Mouse (Mus musculus): ENCODE data around the gene Tmc4.

Gene Tmc4

DNA sequence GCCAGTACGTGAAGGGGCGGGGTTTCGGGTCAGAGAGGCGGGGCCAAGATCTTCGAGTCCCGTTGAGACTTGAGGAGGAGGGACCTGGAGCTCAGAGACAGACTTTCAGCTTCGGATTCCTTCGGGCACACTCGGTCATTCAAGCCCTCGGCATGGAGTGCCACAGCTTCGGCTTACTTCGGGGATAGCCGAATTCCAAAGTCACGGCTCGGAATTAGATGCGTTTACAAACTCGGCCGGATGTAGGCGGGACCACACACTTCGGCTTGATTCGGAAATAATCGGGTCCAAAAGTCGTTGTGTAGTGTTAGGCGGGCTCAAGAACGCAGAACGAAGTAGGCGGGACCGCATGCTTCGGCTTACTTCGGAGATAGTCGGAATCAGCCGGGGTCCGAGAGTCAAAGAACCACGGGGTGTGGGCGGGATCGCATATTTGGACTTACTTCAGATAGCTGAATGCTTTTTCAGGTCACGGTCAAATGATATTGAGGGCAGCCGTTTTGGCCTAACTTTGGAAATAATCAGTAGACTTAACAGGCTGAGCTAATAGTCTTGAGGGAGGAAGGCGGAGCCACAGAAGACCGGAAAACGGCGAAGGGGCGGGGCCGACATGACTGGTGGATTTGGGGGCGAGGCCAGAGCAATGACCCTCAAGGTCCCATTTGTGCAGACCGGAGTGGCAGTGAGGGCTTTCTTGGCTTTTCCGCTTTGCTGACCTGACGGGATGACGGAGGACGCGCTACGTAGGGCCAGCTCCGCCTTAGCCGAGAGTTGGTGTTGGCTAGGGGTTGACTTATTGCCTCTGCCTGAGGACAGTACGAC, 15.8 kb upstream of the Tmc4 start, which contains the start of gene Mboat7:
TSS of gene Mboat7 (minus strand) at position 537 of the 822 bp plus-strand sequence.
- in situ Hi-C loops (cut with MboI, MseI), result no loop called here

DNA sequence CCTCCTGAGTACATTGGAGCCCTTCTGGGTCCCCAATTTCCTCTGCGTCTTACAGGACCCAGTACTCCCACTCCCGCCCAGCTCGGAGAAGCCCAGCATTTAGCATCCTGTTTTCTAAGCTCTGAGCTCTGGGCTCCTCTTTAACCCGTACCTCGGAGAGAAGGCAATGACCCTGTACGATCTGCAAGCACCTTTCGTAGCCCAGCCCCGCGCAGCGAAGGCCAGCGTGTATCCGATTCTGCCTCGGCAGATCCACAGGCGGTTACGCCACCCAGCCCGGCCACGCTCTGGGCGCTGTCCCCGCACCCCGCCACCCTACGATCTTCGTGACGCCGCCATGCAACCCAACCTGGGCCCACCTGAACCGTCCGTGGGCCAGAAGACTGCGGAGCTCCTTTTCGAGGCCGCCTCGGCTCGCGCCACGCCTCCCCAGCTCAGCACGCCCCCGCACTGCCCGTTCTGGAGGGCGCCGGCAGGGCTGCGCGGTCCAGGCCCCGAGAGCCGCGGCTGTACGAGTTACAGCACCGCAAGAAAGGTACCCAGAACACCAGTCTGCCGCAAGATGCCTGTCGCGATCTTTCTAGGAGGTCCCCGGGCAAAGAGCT, 15.1 kb upstream of the Tmc4 start, which contains the start of gene Tsen34:
TSS of gene Tsen34 (plus strand) at position 482 of the 605 bp plus-strand sequence.
- in situ Hi-C loops (cut with MboI, MseI), result no loop called here

DNA sequence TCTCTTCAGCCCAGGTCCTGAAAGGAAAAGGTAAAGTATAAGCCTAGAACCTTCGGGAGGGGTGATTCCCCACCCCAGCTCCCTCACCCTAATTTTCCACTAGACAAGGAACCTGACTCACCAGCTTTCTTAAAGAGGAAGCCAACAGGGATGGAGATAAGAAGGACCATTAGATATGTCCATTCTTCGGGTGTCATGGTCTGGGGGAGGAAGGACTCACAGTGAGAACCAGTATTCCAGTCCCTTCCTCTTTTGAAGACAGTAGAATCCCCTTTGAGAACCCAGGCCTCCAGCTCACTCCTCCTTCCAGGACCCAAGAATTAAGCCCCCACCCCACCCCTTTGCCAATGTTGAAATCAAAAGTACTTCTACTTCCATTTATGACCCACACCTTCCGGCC, 14.6 kb upstream of the Tmc4 start:
- in situ Hi-C loops (cut with MboI, MseI), result no loop called here

DNA sequence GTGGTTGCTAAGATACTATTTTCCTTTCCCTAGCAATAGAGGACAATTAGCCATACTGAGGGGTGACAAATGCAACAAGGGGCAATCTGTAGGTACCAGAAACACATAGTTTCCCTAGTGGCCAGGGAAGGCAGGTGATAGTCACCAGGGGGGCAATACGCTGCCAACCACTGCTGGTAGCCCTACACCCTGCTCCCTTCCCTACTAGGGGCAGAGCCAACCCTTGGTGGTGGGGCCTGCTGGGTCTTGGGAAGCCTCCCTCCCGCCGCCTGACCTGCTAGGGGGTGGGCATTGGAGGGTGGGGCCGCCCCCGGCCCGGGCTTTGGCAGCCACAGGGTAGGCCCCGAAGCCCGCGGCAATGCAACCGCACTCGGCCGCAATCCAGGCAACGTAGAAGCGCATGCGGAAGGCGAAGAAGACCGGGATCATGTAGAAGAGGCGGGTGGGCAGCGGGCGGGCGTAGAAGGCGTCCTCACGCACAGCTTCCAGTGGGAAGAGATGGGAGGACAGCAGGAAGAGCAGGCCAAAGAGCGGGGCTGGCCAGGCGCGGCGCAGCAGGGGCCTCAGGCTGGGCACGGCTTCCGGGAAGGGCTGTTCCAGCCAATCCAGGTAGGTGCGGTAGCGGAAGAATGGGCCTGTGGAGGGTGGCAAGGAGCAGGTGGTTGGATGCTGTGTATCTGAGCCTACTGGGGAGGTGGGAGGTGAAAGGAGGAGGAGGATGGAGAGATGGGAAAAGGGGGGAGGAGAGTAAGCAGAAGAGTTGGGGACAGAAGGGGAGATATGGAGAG, 8.2 kb upstream of the Tmc4 start:
- in situ Hi-C loops (cut with MboI, MseI), result no loop called here

DNA sequence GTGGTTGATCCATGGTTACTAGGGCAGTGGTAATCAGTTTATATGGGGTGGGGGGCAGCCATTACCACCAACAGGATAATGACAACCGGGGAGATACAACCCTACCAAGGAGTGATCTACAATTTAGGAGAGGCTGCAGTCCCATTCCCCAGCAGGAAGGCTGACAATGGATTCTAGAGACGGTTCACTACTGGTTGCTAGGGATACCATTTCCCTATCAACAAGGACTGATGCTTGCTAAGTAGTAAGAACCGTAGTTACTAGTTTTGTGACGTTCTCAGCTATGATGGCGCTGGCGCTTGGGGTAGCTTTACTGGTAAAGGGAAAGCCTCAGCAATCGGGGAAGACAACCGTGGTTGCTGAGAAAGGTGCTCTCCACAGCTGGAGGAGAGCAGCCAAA, 7.3 kb upstream of the Tmc4 start:
- in situ Hi-C loops (cut with MboI, MseI), result no loop called here

DNA sequence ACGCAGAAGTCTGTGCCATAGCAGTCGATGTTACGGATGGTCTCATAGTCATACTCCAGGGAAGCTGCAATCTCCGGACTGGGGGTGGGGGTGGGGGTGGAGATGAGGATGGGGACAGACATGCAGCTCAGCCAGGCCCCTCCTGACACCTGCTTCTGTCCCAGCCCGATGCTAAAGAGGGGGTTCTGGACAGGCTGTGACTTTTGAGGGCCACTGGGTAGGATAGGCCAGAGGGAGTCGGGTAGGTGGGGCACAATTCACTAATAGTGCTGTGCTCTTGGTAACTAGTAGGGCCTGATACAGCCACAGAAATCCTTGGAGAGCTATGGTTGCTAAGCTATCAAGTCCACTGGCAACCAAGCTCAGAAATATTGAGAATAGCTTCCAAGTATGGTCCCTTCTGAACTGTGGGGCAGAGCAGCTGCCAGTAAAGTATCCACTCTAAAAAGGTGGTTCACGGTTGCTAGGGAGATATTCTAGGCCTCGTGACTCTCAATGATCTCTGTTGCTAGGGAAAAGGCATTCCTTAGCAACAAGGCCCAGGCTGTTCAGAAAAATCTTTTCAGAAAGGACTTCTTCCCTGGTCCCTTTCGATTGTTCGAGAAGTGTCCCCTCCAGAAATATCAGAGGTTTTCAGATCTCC, 6.7 kb upstream of the Tmc4 start:
- in situ Hi-C loops (cut with MboI, MseI), result no loop called here

DNA sequence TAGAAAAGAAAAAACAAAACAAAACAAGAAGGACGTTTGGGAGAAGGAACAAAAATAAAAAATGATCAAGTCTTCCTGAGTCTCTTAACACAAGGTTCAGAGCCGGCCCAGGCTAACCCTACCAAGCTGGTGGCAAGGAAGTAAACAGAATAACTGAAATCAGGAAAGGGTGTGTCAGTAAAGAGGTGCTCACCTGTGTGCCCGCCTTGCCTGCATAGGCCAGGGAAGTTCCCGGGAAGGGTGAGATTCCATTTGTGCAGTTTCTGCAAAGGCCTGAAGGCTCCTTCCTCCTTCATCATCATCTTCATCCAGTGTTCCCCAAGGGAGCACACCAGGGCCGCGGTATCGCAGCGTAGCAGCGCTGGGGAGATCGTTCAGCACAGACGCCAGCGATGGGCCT, 982 bp downstream of the Tmc4 start:
- in situ Hi-C loops (cut with MboI, MseI), result no loop called here

DNA sequence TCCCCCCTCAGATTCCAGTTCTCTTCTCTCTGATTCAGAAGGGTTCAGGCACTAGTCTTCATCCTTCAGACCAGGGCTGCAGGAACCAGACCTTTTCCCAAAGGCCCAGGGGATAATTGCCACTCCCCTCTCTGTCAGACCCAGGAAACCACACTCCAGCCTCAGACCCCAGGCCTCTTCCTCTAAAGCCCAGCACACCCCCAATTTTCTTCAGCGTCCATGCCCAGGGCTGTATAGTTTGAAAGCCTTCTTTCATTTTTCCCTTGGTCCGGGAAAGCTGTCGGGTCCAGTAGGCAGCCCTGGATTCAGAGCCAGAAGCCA, 2.2 kb downstream of the Tmc4 start:
- in situ Hi-C loops (cut with MboI, MseI), result no loop called here

DNA sequence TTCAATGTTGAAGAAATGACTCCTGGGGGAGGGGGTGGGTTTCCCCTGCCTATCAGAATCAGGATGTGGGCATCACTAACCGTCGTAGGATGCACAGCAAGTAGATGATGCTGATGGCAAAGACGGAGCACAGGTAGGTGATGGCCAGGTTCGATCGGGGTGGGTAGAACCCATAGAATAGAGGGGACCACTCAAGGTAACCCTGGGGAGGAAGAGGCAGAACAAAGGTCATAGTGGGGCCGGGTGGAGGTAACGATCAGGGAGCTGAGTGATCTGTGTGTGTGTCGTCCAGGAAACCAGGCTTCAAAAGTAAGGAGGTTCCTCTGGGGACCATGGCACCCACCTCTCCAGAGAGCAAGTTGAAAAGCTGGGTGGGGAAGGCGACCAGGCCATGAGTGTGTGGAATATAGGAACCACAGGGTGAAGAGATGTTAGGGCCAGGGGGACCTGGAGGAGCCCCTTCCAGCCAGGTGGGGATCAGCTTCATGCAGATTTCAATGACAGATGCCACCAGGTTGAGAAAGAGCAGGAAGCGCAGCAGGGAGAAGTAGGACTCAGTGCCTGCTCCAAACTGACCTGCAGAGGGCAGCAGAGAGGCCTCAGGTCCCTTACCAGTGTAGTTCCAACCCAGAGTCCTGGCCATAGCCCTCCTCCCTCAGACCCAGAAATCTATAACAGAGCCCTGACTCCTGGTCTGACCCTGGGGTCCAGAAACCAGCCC, 2.7 kb downstream of the Tmc4 start:
- in situ Hi-C loops (cut with MboI, MseI), result no loop called here

DNA sequence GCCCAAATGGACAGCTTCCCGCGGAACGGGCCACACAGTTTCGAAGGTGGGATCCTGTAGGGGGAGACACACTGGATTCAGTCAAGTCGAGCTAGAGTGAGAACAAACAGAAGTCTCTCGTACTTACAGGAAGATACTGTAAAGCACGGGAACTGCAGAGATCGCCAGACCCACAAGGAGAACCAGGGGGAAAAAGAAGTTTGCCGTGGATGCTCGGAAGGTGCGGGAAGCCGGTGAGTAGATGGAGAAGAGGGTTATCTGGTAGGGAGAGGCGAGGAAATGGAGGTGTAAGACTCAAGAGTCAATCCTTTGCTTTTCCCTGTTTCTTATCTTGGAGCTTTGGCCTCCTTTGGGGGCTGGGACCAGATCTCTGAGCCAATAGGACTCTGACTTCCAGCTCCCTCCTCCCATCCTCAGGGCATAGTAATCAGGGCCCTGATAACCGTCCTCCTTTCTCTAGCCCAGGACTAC, 10.4 kb downstream of the Tmc4 start:
- in situ Hi-C loops (cut with MboI, MseI), result no loop called here

DNA sequence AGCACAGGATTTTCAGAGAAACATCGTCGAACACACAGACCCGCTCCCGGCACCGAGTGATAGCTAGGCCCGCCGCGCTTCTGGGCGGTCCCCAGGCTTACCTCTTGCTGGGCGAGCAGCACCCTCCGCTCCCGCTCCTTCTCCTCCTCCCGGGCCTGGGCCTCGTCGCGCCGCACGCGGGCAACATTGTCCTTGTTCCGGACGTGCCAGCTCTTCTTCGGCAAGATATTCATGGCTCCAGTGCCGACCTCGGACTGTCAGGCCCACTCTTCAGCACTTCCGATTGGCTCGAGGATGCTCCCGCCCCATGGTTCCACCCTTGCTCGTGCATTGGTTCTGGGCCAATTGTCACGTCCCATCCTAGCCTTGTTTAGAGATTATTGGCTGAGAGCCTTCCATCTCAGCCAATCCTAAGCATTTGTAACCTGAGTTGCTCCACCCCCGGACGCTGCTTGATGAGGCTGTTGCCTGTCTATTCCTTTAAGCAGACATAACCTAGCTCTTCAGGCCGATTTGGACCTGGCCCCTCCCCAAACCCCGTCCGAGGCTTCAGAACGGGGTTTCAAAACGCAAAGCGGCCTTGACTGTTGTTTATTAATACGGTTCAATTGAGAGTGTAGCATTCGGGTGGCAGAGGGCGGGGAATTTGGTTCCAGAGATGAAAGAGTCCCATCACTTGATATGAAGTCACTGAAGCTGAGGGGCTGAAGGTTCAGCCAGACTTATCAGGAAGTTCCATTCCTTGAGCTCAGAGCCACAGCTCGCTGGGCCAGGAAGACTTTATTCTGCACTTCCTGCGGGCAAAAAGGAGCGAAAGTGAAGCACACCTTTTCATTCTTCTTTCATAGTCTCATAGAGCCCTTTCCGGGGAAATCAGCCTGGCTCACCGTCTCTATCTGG, 11.9 kb downstream of the Tmc4 start, which contains the start of gene Leng1:
TSS of gene Leng1 (minus strand) at position 626 of the 900 bp plus-strand sequence.
- in situ Hi-C loops (cut with MboI, MseI), result no loop called here

DNA sequence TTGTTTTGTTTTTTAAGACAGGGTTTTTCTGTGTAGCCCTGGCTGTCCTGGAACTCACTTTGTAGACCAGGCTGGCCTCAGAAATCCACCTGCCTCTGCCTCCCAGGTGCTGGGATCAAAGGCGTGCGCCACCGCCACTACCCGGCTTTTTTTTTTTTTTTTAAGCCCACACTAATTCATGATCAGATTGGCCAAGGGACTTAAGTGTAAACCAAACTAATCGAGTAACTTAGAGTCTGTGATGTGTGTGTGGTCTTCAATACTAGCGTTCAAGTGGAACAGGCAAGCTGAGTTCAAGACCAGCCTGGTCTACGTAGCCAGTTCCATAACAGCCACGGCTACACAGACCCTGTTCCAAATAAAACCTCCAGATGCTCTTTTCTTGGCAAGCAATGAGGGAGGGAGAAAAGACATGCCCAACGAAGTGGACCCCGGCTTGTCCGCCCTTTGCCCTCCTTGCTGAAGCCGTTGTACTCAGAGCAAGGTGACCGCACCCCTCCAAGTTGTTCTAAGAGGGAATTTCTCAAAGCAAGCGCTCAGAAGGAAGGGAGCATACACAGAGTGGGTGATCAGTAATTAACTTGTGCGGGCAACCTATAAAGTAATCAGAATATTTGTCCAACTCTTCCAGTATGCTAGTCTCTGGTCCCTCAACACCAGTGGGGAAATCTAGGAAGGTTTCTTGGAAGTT, 12.7 kb downstream of the Tmc4 start:
- in situ Hi-C loops (cut with MboI, MseI), result no loop called here

DNA sequence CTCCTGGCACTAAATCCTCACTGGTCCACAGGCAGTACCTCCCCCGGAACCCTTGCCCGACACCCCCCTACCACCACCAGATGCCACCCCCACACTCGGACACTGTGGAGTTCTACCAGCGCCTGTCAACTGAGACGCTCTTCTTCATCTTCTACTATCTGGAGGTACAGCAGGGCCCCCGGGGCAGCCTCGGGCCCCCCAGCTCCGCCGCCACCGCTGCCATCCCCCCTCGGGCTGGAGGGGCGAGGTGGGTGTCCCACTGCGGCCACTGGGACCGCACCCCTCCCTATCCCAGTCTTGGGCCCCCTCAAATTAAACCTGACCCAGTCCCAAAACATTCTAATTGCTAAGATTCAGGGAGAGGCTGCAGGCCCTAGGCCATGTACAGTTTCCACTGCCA, 18.8 kb downstream of the Tmc4 start:
- in situ Hi-C loops (cut with MboI, MseI), result no loop called here

DNA sequence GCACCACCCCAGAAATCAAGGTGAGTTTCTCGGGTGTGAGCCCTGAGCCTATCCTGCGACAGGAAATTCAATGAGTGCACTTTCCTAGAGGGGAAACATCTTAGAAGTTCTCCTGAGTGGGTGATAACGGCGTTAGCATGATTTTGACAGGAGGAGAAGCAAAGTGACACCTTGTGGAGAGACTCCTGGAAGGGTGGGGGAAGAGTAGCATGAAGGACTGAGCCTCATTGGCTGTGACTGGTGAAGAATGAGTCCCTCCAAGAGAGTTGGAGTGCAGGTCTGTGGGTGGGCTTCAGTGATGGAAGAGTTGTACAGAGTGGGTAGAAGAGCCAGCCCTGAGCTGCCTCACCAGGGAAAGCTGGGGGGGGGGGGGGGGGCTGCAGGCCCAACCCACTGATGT, 20.4 kb downstream of the Tmc4 start:
- in situ Hi-C loops (cut with MboI, MseI), result no loop called here

DNA sequence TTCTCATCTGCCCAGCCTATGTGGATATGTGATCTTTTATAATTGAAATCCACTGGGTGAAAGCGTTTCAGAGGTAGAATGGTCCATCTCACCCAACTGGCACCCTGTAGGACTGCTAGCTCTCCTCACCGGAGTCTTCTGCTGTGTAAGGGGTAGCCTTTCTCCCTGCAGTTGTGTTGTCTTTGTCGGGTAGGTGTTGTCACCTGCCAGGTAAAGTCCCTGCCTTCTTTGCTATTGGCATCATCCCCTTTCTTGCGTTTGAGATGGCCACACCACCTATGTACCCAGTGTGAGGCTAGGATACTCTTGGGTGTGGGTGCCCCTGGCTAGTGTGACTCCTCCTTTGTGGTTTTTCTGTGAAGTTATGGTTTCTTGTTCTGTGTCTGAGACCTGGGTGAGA, 30.7 kb downstream of the Tmc4 start:
- in situ Hi-C loops (cut with MboI, MseI), result no loop called here

DNA sequence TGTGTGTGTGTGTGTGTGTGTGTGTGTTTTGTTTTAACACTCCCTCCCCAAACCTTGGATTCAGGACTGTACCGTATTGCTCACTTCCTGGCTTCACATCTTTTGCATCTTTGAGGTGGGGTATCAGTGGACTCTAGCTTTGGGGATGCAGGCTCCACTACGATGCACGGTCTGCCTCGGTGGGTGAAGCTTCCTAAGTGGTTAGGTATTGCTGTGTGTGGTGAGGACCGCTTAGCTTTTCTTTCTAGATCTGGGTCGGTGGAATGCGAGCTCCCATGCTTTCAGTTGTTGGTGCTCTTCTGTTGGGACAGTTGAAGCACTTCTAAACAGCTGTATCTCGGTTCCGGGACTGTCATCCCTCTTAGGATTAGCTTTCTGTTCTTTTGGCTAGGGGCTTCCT, 31.2 kb downstream of the Tmc4 start:
- in situ Hi-C loops (cut with MboI, MseI), result no loop called here

DNA sequence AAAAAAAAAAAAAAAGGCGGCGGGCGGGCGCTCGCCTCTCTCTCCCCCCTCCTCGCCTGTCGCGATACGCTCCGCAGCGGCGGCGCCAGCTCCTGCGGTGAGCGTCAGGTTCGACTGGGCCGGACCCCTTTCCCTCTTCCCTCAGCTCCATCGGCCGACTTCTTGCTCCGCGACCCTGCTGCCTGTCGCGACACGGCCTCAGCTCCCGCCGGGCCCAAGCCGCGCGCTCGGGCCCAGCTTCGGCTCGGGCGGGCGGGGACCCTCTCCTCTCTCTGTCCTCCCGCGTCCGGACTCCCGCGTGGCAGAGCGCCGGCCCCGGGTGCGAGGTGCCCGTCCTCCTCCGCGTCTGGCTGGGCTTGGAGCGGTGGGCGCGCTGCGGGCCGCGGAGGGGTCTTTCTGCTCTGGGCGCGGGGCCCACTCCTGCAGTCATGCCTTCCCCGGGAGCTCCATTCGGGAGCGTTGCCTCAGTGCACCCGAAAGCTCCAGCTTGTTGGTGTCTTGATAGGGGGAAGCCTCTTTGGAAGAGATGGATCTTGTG, 31.8 kb downstream of the Tmc4 start:
- in situ Hi-C loops (cut with MboI, MseI), result no loop called here

DNA sequence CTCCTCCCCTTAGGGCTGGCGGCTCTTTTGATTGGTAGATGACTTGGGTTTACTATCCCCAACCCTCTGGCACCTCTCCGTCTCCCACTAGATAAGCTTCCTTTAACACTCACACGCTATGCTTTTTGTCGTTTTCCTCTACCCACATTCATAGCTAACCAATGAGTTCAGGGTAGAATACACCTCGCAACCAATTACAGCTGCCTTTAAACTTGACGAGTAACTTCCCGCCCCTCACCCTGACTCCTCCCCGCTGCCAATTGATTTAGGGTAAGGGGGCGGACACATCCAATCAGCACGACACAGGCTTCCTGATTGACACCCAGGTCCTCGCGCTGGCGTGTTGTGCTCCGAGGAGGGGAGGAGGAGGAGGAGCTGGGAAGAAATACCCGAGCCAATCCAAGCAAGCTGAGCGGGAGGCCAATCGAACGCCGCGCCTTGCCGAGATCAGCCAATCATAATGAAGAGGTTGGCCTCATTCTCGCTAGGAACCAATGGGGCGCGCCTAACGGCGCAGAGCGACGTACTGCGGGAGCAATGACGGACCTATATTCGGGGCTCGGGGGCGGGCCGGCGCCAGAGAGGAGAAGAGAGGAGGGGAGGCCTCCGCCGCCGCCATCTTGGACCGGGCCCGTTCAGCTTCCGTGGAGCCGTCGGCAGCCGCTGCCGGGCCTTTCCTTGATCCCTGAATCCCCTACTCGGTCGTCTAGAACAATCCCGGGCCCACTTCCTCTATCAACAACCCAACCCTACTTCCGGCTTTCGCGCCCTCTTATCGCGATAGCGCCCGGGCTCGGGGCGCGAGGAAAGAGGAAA, 32.5 kb downstream of the Tmc4 start, which contains the start of gene Cnot3:
TSS of gene Cnot3 (plus strand) at position 597 of the 816 bp plus-strand sequence.
- in situ Hi-C loops (cut with MboI, MseI), result no loop called here

DNA sequence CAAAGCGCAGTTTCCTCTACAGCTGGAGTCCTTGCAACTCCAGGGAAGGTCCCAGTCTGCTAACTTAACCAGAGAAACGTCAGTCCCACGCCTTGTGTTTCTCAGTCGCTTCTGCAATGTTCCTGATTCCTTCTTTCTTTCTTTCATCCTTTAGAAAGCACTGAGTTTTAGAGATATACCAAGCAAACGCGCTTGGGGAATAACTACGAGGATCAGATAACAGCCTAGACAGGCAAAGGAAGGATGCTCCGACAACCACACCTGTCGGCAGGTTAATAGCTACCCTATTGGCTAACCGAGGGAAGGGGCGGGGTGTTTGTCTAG, 33.0 kb downstream of the Tmc4 start:
- in situ Hi-C loops (cut with MboI, MseI), result no loop called here

Measured in regulatory T cell (primary cell).